Comparison of ENCODE assay signal across 8 mouse cellular contexts in the genomic region with DNA sequence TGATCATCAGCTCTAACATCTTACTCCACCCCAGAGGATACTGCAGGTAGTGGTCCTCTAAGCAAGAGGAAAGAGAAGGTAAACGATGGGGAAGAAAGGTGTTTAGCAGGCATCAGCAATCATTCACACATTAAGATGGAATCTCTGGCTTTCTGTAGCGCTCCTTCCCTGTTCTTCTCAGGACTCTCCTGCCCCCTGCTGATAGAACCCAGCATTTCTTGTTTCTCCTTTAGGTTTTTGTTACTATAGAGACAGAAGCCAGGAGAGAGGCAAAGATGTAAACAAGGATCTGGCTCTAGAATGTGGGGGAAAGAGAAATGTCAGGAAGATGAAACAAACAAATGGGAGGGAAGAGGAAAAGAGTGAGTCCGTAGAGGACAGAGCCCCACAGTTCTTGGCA. TPM values are rescaled to one million over a fixed set of nuclear protein-coding genes. Genes with fewer than 3 reads are reported as not detected.
DNase-seq lines count a peak whose midpoint lies in the region; ATAC-seq lines count a peak whose summit lies in the region.

No protein-coding gene starts in this region.

- H3K4me2 ChIP-seq in forebrain, embryonic 13.5 days: no peak overlapping the region
- no peak overlapping the region for H3K4me2 ChIP-seq in kidney, embryonic 14.5 days (replicated peaks; ENCODE audit: low read depth, low read length)

- DNase-seq in heart, embryonic 10.5 days (ENCODE audit: low spot score): peak; percentile 78
- no peak for DNase-seq in heart, adult 11 months
- peak; percentile 18 for DNase-seq in adrenal gland, postnatal 25 days
- DNase-seq in limb, embryonic 10.5 days (ENCODE audit: low spot score): peak; percentile 41
- peak; percentile 39 to 43 for DNase-seq in right cerebral cortex, postnatal 36 days (ENCODE audit: low spot score in 2 of 2)

- WGBS in heart, embryonic 10.5 days: 9% methylated on average over 3 of the region's 3 CpGs
- WGBS in forebrain, embryonic 13.5 days: 13% methylated on average over 3 of the region's 3 CpGs
- WGBS in kidney, embryonic 14.5 days: 7% methylated on average over 3 of the region's 3 CpGs
- 15% methylated on average over 3 of the region's 3 CpGs for WGBS in limb, embryonic 10.5 days

- H3K9me3 ChIP-seq in heart, embryonic 10.5 days: no peaks in the 10 kb centered on the region
- H3K9me3 ChIP-seq in forebrain, embryonic 13.5 days (replicated peaks): no peaks in the 10 kb centered on the region
- no peaks in the 10 kb centered on the region for H3K9me3 ChIP-seq in kidney, embryonic 14.5 days (ENCODE audit: control insufficient read depth, low read length)
- H3K9me3 ChIP-seq in limb, embryonic 10.5 days (replicated peaks): no peaks in the 10 kb centered on the region

- no peaks in the 10 kb centered on the region for H3K4me1 ChIP-seq in heart, embryonic 10.5 days
- no peaks in the 10 kb centered on the region for H3K4me1 ChIP-seq in forebrain, embryonic 13.5 days
- H3K4me1 ChIP-seq in kidney, embryonic 14.5 days (ENCODE audit: control insufficient read depth, insufficient read depth, low read length): no peaks in the 10 kb centered on the region
- H3K4me1 ChIP-seq in limb, embryonic 10.5 days: no peaks in the 10 kb centered on the region

- no peak overlapping the region for H3K27ac ChIP-seq in heart, embryonic 10.5 days
- H3K27ac ChIP-seq in forebrain, embryonic 13.5 days: no peak overlapping the region
- no peak overlapping the region for H3K27ac ChIP-seq in kidney, embryonic 14.5 days (ENCODE audit: low read depth, low read length)
- no peak overlapping the region for H3K27ac ChIP-seq in limb, embryonic 10.5 days

- no peak overlapping the region for H3K4me3 ChIP-seq in heart, embryonic 10.5 days
- no peak overlapping the region for H3K4me3 ChIP-seq in forebrain, embryonic 13.5 days
- H3K4me3 ChIP-seq in kidney, embryonic 14.5 days (ENCODE audit: low read length): no peak overlapping the region
- no peak overlapping the region for H3K4me3 ChIP-seq in limb, embryonic 10.5 days

- no peaks in the 10 kb centered on the region for H3K36me3 ChIP-seq in heart, embryonic 10.5 days
- H3K36me3 ChIP-seq in forebrain, embryonic 13.5 days (ENCODE audit: poor library complexity, severe bottlenecking): no peaks in the 10 kb centered on the region
- H3K36me3 ChIP-seq in kidney, embryonic 14.5 days (ENCODE audit: control insufficient read depth, insufficient read depth, low read length): no peaks in the 10 kb centered on the region
- H3K36me3 ChIP-seq in limb, embryonic 10.5 days: no peaks in the 10 kb centered on the region

- H3K9ac ChIP-seq in forebrain, embryonic 13.5 days: no peak overlapping the region
- H3K9ac ChIP-seq in kidney, embryonic 14.5 days (ENCODE audit: low read depth, low read length): no peak overlapping the region

- ATAC-seq in forebrain, embryonic 13.5 days: peak; percentile 43; the same call in 1 of the 2 replicates
- ATAC-seq in kidney, embryonic 14.5 days (ENCODE audit: low FRiP score, low TSS enrichment): peak; percentile 49; the same call in 1 of the 2 replicates
- no peak for ATAC-seq in CD4-positive, CD25-positive, alpha-beta regulatory T cell, adult 4 months

- no peaks in the 10 kb centered on the region for H3K27me3 ChIP-seq in heart, embryonic 10.5 days (ENCODE audit: insufficient read depth, poor library complexity, severe bottlenecking)
- H3K27me3 ChIP-seq in forebrain, embryonic 13.5 days: no peaks in the 10 kb centered on the region
- H3K27me3 ChIP-seq in kidney, embryonic 14.5 days (ENCODE audit: control insufficient read depth, insufficient read depth, low read length): no peaks in the 10 kb centered on the region
- H3K27me3 ChIP-seq in limb, embryonic 10.5 days (ENCODE audit: low read depth, poor library complexity, severe bottlenecking): no peaks in the 10 kb centered on the region

RNA-seq across cellular contexts. Expression of a gene that starts 49.6 kb away (rescaled TPM):
- 1.7 and 1.8 TPM in 2 replicates for polyA plus RNA-seq in heart, embryonic 10.5 days (2016; fragmentation: Nextera tagmentation; extraction: Ambion mirVana)
- total RNA-seq in adrenal gland, postnatal 25 days (2021): 0.85 and 1.1 TPM in 2 replicates
- 16.3 and 18.2 TPM in 2 replicates for polyA plus RNA-seq in forebrain, embryonic 13.5 days (2015; fragmentation: Nextera tagmentation; extraction: Ambion mirVana)
- 0.71 and 0.95 TPM in 2 replicates for polyA plus RNA-seq in kidney, embryonic 14.5 days (2014; fragmentation: Nextera tagmentation; extraction: Ambion mirVana)
- polyA plus RNA-seq in limb, embryonic 10.5 days (2016; fragmentation: Nextera tagmentation; extraction: Ambion mirVana): 0.60 and 0.63 TPM in 2 replicates
- polyA plus RNA-seq in CD4-positive, CD25-positive, alpha-beta regulatory T cell, adult 4 months (2017; shearing (Covaris generic)): under 1 TPM in 1 of 2 experiments, not detected in 1; 0.05 TPM
